Mouse (Mus musculus) liver, postnatal 0 days (tissue): ENCODE measurements around the gene Memo1.

Experiments
- CTCF ChIP-seq: sonication (generic); IDR thresholded peaks from 2 replicates; pipeline ENCODE4 v1.5.1; 2016; ENCODE audit warnings: antibody characterized with exemption, low read depth
- EP300 ChIP-seq: IDR thresholded peaks from 2 replicates; pipeline ENCODE4 v1.6.1; 2016; ENCODE audit warnings: antibody characterized with exemption, low read depth, mild to moderate bottlenecking

DNA sequence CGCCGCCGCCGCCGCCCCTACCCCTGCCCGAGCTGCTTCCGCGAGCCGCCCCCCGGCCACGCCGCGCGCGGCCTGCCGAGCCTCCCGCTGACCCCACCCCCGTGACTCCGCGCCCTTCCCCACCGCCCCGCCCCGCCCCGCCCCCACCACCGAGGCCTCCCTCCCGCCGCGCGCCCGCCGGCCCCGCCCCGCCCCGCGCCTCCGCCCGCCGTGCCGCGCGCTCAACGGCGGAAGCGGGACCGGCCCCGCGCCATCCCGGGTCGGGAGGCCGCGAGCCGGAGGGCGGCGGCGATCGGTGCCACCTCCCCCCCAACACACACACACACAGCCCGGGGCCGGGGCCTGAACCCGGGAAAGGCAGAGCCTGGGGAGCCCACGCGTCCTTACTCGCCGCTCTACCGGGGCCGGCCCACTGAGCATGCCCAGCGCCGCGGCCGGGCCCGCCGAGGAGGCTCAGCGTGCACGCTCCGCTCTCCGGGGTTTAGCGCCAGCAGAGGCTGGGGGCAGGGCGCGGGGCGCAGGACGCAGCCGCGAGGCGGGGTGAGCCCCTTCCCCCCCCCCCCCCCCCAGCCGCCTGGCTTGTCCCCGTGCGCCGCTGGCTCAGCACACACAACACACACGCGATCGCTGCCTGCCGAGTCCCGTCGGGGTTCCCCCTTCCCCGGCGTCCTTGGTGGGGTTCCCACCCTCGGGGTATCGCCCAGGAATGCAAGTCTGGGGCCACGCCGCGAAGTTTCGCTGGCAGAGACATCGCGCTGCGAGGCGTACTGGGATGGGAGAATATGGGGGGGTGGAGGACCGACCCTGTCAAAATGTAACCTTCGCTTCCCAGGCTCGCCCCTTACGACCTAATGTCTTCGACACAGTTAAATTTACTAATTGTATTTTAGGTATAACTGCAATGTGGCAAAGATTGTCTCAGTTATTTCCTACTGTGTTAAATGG lies at the start of gene Memo1:
- TF ChIP-seq CTCF: no peak
- no peak for TF ChIP-seq EP300
